Mouse (Mus musculus): ENCODE measurements around the gene Morc3. TPM values are rescaled to one million over a fixed set of nuclear protein-coding genes. Genes with fewer than 3 reads are reported as not detected.
A peak's percentile ranks its signal among the peaks of the same experiment; 100 is the strongest.
"Not testable (repeated sequence)": the region's sequence is repeated elsewhere in the genome, so short reads cannot be mapped to it uniquely, and the experiment has no call there.

The Morc3 gene
- polyA plus RNA-seq, 1 experiment from 2014 or later, result 44.9 TPM

GRCm38 (mm10) chr16:93815856-93816736 lies 15.8 kb upstream of the Morc3 start:
- 59% methylated on average over 20 of the region's 20 CpGs for WGBS
- peak; percentile 38; the same call in 1 of the 2 replicates for ATAC-seq (ENCODE audit: insufficient number of reproducible peaks, insufficient read depth, low FRiP score, low read depth)
- H3K4me1 ChIP-seq (ENCODE audit: control insufficient read depth, insufficient read depth, low read length), result peaks cover 3% of the 10 kb centered on the region; the same call in 1 of the 2 replicates
- peak overlapping the region; percentile 75; the same call in 1 of the 2 replicates for H3K27ac ChIP-seq (ENCODE audit: low read length)
- H3K4me2 ChIP-seq (replicated peaks; ENCODE audit: low read depth, low read length), result no peak overlapping the region
- peaks cover 7% of the 10 kb centered on the region; the same call in 1 of the 2 replicates for H3K9me3 ChIP-seq (ENCODE audit: control insufficient read depth, low read depth, low read length)
- H3K36me3 ChIP-seq (ENCODE audit: control insufficient read depth, insufficient read depth, low read length), result no peaks in the 10 kb centered on the region; the same call in 1 of the 2 replicates
- no peak overlapping the region for H3K9ac ChIP-seq (replicated peaks; ENCODE audit: low read depth, low read length)
- H3K4me3 ChIP-seq (ENCODE audit: low read depth, low read length), result no peak overlapping the region
- no peaks in the 10 kb centered on the region for H3K27me3 ChIP-seq (ENCODE audit: control insufficient read depth, insufficient read depth, low read length)

GRCm38 (mm10) chr16:93816861-93817260 lies 15.1 kb upstream of the Morc3 start:
- H3K9ac ChIP-seq (replicated peaks; ENCODE audit: low read depth, low read length), result no peak overlapping the region
- no peak overlapping the region for H3K4me2 ChIP-seq (replicated peaks; ENCODE audit: low read depth, low read length)
- no peaks in the 10 kb centered on the region; the same call in 1 of the 2 replicates for H3K36me3 ChIP-seq (ENCODE audit: control insufficient read depth, insufficient read depth, low read length)
- 72% methylated on average over 7 of the region's 7 CpGs for WGBS
- peaks cover 3% of the 10 kb centered on the region; the same call in 1 of the 2 replicates for H3K4me1 ChIP-seq (ENCODE audit: control insufficient read depth, insufficient read depth, low read length)
- no peak overlapping the region for H3K4me3 ChIP-seq (ENCODE audit: low read depth, low read length)
- H3K27me3 ChIP-seq (ENCODE audit: control insufficient read depth, insufficient read depth, low read length), result no peaks in the 10 kb centered on the region
- no peak for ATAC-seq (ENCODE audit: insufficient number of reproducible peaks, insufficient read depth, low FRiP score, low read depth)
- peaks cover under 1% of the 10 kb centered on the region; the same call in 1 of the 2 replicates for H3K9me3 ChIP-seq (ENCODE audit: control insufficient read depth, low read depth, low read length)
- no peak overlapping the region for H3K27ac ChIP-seq (ENCODE audit: low read length)

GRCm38 (mm10) chr16:93817371-93817770 lies 14.6 kb upstream of the Morc3 start:
- 76% methylated on average over 5 of the region's 5 CpGs for WGBS
- Histone ChIP-seq H3K27ac (ENCODE audit: low read length) (no peak overlapping the region), H3K9ac (replicated peaks; ENCODE audit: low read depth, low read length) (no peak overlapping the region), H3K4me1 (ENCODE audit: control insufficient read depth, insufficient read depth, low read length) (peaks cover 3% of the 10 kb centered on the region; the same call in 1 of the 2 replicates), H3K36me3 (ENCODE audit: control insufficient read depth, insufficient read depth, low read length) (no peaks in the 10 kb centered on the region; the same call in 1 of the 2 replicates), H3K4me2 (replicated peaks; ENCODE audit: low read depth, low read length) (no peak overlapping the region), H3K9me3 (ENCODE audit: control insufficient read depth, low read depth, low read length) (no peaks in the 10 kb centered on the region), H3K27me3 (ENCODE audit: control insufficient read depth, insufficient read depth, low read length) (no peaks in the 10 kb centered on the region), H3K4me3 (ENCODE audit: low read depth, low read length) (no peak overlapping the region)
- ATAC-seq (ENCODE audit: insufficient number of reproducible peaks, insufficient read depth, low FRiP score, low read depth), result no peak

GRCm38 (mm10) chr16:93818691-93819324 lies 13.1 kb upstream of the Morc3 start:
- 18% methylated on average over 12 of the region's 12 CpGs for WGBS
- H3K4me3 ChIP-seq (ENCODE audit: low read depth, low read length), result no peak overlapping the region
- no peak overlapping the region; the same call in 1 of the 2 replicates for H3K4me2 ChIP-seq (replicated peaks; ENCODE audit: low read depth, low read length)
- H3K9ac ChIP-seq (replicated peaks; ENCODE audit: low read depth, low read length), result no peak overlapping the region
- H3K9me3 ChIP-seq (ENCODE audit: control insufficient read depth, low read depth, low read length), result peaks cover 8% of the 10 kb centered on the region; the same call in 1 of the 2 replicates
- H3K4me1 ChIP-seq (ENCODE audit: control insufficient read depth, insufficient read depth, low read length), result peaks cover 3% of the 10 kb centered on the region; the same call in 1 of the 2 replicates
- ATAC-seq (ENCODE audit: insufficient number of reproducible peaks, insufficient read depth, low FRiP score, low read depth), result no peak
- no peak overlapping the region for H3K27ac ChIP-seq (ENCODE audit: low read length)
- no peaks in the 10 kb centered on the region for H3K36me3 ChIP-seq (ENCODE audit: control insufficient read depth, insufficient read depth, low read length)
- no peaks in the 10 kb centered on the region for H3K27me3 ChIP-seq (ENCODE audit: control insufficient read depth, insufficient read depth, low read length)

- no peak overlapping the region for H3K27ac ChIP-seq (ENCODE audit: low read length)
- peaks cover 3% of the 10 kb centered on the region; the same call in 1 of the 2 replicates for H3K4me1 ChIP-seq (ENCODE audit: control insufficient read depth, insufficient read depth, low read length)
- no peak overlapping the region for H3K4me2 ChIP-seq (replicated peaks; ENCODE audit: low read depth, low read length)
- no peak overlapping the region for H3K9ac ChIP-seq (replicated peaks; ENCODE audit: low read depth, low read length)
- H3K27me3 ChIP-seq (ENCODE audit: control insufficient read depth, insufficient read depth, low read length), result no peaks in the 10 kb centered on the region
- peaks cover 8% of the 10 kb centered on the region; the same call in 1 of the 2 replicates for H3K9me3 ChIP-seq (ENCODE audit: control insufficient read depth, low read depth, low read length)
- WGBS, result 67% methylated on average over 4 of the region's 4 CpGs
- ATAC-seq (ENCODE audit: insufficient number of reproducible peaks, insufficient read depth, low FRiP score, low read depth), result no peak
- H3K4me3 ChIP-seq (ENCODE audit: low read depth, low read length), result no peak overlapping the region
- no peaks in the 10 kb centered on the region for H3K36me3 ChIP-seq (ENCODE audit: control insufficient read depth, insufficient read depth, low read length)
Observed at GRCm38 (mm10) chr16:93819325-93819696, 12.6 kb upstream of the Morc3 start.

GRCm38 (mm10) chr16:93820040-93820439 lies 11.9 kb upstream of the Morc3 start:
- Histone ChIP-seq H3K9me3 (ENCODE audit: control insufficient read depth, low read depth, low read length) (peaks cover 8% of the 10 kb centered on the region; the same call in 1 of the 2 replicates), H3K9ac (replicated peaks; ENCODE audit: low read depth, low read length) (no peak overlapping the region), H3K4me3 (ENCODE audit: low read depth, low read length) (no peak overlapping the region), H3K36me3 (ENCODE audit: control insufficient read depth, insufficient read depth, low read length) (no peaks in the 10 kb centered on the region), H3K27me3 (ENCODE audit: control insufficient read depth, insufficient read depth, low read length) (no peaks in the 10 kb centered on the region), H3K27ac (ENCODE audit: low read length) (no peak overlapping the region), H3K4me2 (replicated peaks; ENCODE audit: low read depth, low read length) (no peak overlapping the region), H3K4me1 (ENCODE audit: control insufficient read depth, insufficient read depth, low read length) (peaks cover 3% of the 10 kb centered on the region; the same call in 1 of the 2 replicates)
- no peak for ATAC-seq (ENCODE audit: insufficient number of reproducible peaks, insufficient read depth, low FRiP score, low read depth)
- WGBS, result 80% methylated on average over 1 of the region's 1 CpGs

GRCm38 (mm10) chr16:93821706-93822105 lies 10.2 kb upstream of the Morc3 start:
- no peaks in the 10 kb centered on the region for H3K4me1 ChIP-seq (ENCODE audit: control insufficient read depth, insufficient read depth, low read length)
- no peak overlapping the region for H3K4me2 ChIP-seq (replicated peaks; ENCODE audit: low read depth, low read length)
- no peak overlapping the region for H3K27ac ChIP-seq (ENCODE audit: low read length)
- H3K27me3 ChIP-seq (ENCODE audit: control insufficient read depth, insufficient read depth, low read length), result no peaks in the 10 kb centered on the region
- ATAC-seq (ENCODE audit: insufficient number of reproducible peaks, insufficient read depth, low FRiP score, low read depth), result no peak
- 85% methylated on average over 3 of the region's 3 CpGs for WGBS
- no peak overlapping the region for H3K9ac ChIP-seq (replicated peaks; ENCODE audit: low read depth, low read length)
- H3K4me3 ChIP-seq (ENCODE audit: low read depth, low read length), result no peak overlapping the region
- no peaks in the 10 kb centered on the region for H3K36me3 ChIP-seq (ENCODE audit: control insufficient read depth, insufficient read depth, low read length)
- H3K9me3 ChIP-seq (ENCODE audit: control insufficient read depth, low read depth, low read length), result peaks cover 8% of the 10 kb centered on the region; the same call in 1 of the 2 replicates

- ATAC-seq (ENCODE audit: insufficient number of reproducible peaks, insufficient read depth, low FRiP score, low read depth); H3K4me2 ChIP-seq (replicated peaks; ENCODE audit: low read depth, low read length); H3K9me3 ChIP-seq (ENCODE audit: control insufficient read depth, low read depth, low read length); H3K27ac ChIP-seq (ENCODE audit: low read length); H3K27me3 ChIP-seq (ENCODE audit: control insufficient read depth, insufficient read depth, low read length); H3K9ac ChIP-seq (replicated peaks; ENCODE audit: low read depth, low read length); H3K4me1 ChIP-seq (ENCODE audit: control insufficient read depth, insufficient read depth, low read length); H3K36me3 ChIP-seq (ENCODE audit: control insufficient read depth, insufficient read depth, low read length); H3K4me3 ChIP-seq (ENCODE audit: low read depth, low read length): not testable (repeated sequence)
- WGBS, result 76% methylated on average over 5 of the region's 8 CpGs
Observed at GRCm38 (mm10) chr16:93822433-93823225, 9.3 kb upstream of the Morc3 start.
